Mouse (Mus musculus) heart, postnatal 25 days (tissue): ENCODE measurements around the gene Nsdhl. TPM values are rescaled to one million over a fixed set of nuclear protein-coding genes. Genes with fewer than 3 reads are reported as not detected.

Experiments used
- DNase-seq: peaks from one replicate; pipeline ENCODE4 v3.0.0; 2022; ENCODE audit warnings: low spot score
- intact Hi-C: fragments of 180-260 bp; cut with DNase I; formaldehyde crosslinking; loops from one replicate; pipeline ENCODE4 v1.15.1; 2025
- microRNA-seq: library from miRNA; unstranded; fragments of <30 nt; microRNA quantifications from one replicate; pipeline ENCODE4 v1.2.0, GENCODE M21; 2022
- total RNA-seq, 2 experiments: library from RNA; stranded (reverse); gene quantifications; 2 replicates each; pipeline ENCODE4 v1.2.3; 2021

Gene Nsdhl
- total RNA-seq, 2 experiments from 2014 or later, result 5.0 to 5.6 TPM

DNA sequence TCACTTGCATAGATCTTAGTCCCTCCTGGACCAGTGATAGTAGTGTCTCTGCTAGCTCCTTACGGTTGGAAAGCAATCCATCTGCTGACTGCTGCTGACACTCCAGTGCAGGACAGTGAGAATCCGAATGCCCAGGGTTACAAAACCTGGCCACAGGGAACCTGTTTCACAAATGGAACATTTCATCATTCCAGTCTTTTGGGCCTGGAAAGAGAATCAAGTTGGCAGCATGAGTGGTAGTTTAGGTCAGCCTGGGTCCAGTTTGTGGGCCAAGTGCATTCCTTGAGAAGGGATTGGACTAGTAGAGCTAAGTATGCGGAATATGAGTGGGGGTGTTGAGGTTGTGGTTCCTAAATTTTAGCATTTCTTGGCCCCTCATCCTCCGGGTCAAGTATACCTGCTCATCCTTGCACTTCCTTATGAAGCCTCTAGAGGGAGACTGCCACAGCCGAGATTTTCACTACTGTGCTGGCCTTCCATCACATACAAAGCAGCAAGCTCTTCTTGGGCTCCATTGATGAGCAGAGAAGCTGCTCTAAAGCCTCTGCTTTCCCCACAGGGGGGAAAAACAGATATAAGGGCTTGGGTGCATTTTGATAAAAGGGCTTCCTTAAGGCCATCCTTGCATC lies 74.0 kb downstream of the Nsdhl start:
- intact Hi-C loops, result no loop called here
- DNase-seq, result no peak

DNA sequence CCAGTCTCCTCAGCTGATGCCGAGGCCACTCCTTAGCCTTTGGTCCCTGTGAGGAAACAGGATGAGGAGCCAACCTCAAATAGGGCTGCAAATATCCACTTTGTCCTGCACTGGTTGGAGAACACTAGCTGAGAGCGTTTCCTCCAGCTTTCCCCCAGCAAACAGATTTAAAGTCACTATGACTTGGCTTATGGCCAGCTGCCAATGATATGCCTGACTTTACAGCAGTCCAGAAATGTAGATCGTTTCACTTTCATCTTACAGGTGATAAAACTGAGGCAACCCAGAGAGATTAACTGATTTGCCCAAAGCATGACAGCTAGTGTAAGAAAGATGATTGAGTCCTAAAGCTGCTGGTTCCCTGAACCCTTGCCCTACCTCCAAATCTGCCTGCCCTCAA lies 77.2 kb downstream of the Nsdhl start:
- DNase-seq, result no peak
- intact Hi-C loops, result no loop called here

DNA sequence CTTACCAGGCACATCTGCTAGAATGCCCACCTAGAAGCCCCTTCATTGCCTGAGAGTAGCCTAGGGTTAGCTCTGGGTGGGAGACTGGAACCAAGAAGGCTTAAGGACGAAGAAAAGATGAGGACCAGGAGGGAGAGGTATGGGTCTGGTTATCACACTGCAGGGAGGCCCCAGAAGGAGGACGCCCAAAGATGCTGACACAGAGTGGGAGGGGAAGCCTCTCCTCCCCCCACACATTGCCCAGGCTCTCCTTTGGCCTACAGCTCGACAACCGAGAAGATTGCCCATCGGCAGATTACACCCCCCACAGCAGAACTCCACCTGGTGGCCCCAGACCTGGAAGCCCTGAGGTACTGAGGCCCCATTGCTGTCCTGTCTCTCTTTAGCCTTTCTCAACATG lies 84.8 kb downstream of the Nsdhl start:
- intact Hi-C loops, result no loop called here
- DNase-seq, result no peak

DNA sequence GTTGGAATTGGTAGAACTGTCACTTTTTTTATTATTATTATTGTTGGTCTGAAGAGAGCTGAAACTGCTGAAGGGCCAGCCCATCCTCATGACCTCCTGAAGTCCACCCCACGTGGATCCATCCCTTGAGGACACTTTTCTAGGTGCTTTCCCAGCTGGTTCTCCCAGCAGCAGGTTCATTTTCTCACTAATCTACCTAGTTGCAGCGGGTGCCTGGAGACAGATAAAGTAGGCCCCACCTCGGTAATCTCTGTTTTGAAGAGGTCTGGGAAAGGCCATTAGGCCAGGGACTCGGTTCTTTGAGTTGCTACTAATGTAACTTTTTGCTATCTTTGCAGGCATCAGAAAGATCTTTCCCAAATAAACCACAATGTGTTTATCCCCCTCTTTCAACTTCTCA lies 87.3 kb downstream of the Nsdhl start:
- no peak for DNase-seq
- intact Hi-C loops, result loop anchor here (5.0 kb wide), 1 partner anchor 492 kb away; no protein-coding TSS in a partner anchor

DNA sequence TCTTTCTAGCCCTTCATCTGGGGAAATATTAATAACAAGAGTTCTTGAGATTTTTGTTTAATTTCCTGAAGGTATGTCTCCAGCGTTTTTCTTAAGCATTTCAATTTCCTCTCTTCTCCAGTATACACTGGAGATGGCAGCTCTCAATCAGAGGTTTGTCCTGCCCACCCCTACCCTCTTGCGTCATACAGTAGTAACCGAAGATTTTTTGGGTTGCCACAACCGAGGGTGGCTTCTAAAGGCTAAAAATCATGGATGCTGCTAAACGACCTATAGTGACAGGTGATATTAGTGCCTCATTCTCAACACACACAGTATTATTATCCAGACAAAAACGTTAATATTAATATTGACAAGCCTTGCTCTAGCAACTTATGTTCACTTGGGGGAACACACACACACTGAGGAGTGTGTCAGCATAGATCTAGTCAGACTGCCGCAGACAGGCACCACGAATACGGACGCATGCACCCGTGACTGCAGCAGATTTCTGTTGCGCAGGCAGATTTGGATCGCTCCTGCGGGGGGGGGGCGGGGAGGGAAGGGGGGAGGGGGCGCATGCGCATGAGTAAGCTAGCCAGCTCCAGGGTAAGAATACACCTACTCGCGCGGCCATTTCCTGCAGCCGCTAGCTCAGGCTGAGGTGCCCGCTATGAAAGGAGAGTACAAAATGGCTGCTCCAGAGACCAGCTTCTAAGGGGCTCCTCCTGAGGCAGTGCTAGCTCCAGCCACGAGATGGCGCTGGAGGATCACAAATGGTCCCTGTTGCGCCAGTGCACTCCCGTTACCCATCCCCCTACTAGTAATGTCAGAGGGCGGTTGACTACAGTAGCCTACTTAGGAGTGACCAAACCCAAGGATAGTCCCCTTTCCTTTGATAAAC lies 89.5 kb downstream of the Nsdhl start:
- peak; percentile 85 for DNase-seq
- intact Hi-C loops, result loop anchor here (2.0 to 5.0 kb wide), 2 partner anchors 489 to 645 kb away; no protein-coding TSS in a partner anchor

Small RNA genes within 50 kb of the gene (microRNA-seq; reads per million reads assigned to microRNA genes)
- gene Mir2137, result not detected

Other genes with a start within 250 kb of the Nsdhl start
- under 1 TPM in 1 of 2 experiments, not detected in 1; 0.06 TPM for gene Gabrq, start 93.4 kb upstream of the Nsdhl start, total RNA-seq
- 10 to 100 TPM; 25.7 to 29.3 TPM for gene Cetn2, start 146 bp upstream of the Nsdhl start, total RNA-seq
- 1 to 10 TPM; 1.2 to 1.9 TPM for gene Zfp185, start 68.8 kb downstream of the Nsdhl start, total RNA-seq
- not detected for gene Pnma5, start 118.5 kb downstream of the Nsdhl start, total RNA-seq
- gene Pnma3, start 146.2 kb downstream of the Nsdhl start, total RNA-seq, result not detected
- gene Xlr4a, start 163.9 kb downstream of the Nsdhl start, total RNA-seq, result 1 to 10 TPM in 1 of 2 experiments, under 1 TPM in 1; 0.94 to 1.5 TPM
- gene Xlr3a, start 178.5 kb downstream of the Nsdhl start, total RNA-seq, result under 1 TPM; 0.44 to 0.67 TPM
- gene Gm14685, start 198.5 kb downstream of the Nsdhl start, total RNA-seq, result not detected
- not detected for gene Xlr5b, start 230.2 kb downstream of the Nsdhl start, total RNA-seq
- not detected for gene DXBay18, start 230.9 kb downstream of the Nsdhl start, total RNA-seq